Mouse (Mus musculus) heart, adult 2 months (tissue): ENCODE measurements around the gene Gm37240.
"Not testable (repeated sequence)": the region's sequence is repeated elsewhere in the genome, so short reads cannot be mapped to it uniquely, and the experiment has no call there.

Experiments
- CTCF ChIP-seq: fragments of 200-600 bp; IDR thresholded peaks from 2 replicates; pipeline ENCODE4 v1.8.1; 2022; ENCODE audit warnings: antibody characterized with exemption, mild to moderate bottlenecking, moderate library complexity
- POLR2A ChIP-seq: fragments of 200-500 bp; IDR thresholded peaks from 2 replicates; pipeline ENCODE4 v1.6.1; 2011; ENCODE audit warnings: mild to moderate bottlenecking, low read depth, low read length, control low read depth; ENCODE audit not compliant: insufficient read depth

DNA sequence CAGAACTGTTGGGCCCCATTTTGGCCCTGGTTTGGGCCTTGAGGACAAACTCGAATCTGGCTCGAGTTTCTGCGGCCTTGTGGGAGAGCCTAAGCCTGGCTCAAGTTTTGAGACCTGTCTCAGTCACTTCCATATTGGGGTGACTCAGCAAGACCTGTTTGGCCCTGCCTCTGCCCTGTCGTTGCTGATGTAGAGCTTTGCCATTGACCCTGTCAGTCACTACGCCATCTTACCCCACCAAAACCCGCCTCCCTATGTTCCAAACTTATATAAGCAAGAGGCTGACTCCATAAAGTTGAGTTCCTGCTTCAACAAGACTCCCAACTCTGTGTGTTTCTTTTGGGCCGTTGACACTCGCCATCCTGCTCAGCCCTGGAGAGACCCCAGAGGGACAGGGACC lies 314.8 kb downstream of the Gm37240 start:
- TF ChIP-seq CTCF, POLR2A: not testable (repeated sequence)
